Mouse (Mus musculus) thymus, adult 18-20 months (tissue): ENCODE measurements around the gene 4930572O03Rik.
"Not testable (repeated sequence)": the region's sequence is repeated elsewhere in the genome, so short reads cannot be mapped to it uniquely, and the experiment has no call there.

Source experiments
- DNase-seq, 2 experiments: peaks; one replicate each; pipeline ENCODE4 v3.0.0; 2022; ENCODE audit warnings: mixed read lengths in 2 of 2

Gene 4930572O03Rik

DNA sequence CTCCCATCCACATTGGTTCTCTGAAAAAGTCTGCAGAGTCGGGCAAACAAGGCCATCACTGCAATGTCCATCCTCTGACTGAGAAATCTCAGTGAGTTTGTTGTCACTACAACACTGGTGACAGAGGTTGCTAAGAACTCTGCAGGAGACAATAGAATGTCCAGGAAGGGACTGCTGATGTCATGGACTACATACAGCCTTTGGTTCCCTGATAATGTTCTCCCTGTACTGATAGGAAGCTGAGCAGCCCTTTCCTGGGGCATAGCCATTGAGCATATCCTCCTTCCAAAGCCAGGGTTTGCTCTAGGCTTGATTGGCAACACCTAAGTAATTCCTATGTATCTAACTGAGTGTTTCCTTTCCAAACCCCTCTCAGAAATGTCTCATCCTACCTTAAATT, at the start of gene 4930572O03Rik:
4930572O03Rik (minus strand) TSS at position 101 of the 400 bp plus-strand sequence.
- not testable (repeated sequence) for DNase-seq

- DNase-seq, result not testable (repeated sequence)
These were observed 46.0 kb upstream of the 4930572O03Rik start for GRCm38 (mm10) chr5:15702891-15703290.

- DNase-seq, result not testable (repeated sequence)
These were observed 40.9 kb upstream of the 4930572O03Rik start for GRCm38 (mm10) chr5:15697719-15698118.

DNA sequence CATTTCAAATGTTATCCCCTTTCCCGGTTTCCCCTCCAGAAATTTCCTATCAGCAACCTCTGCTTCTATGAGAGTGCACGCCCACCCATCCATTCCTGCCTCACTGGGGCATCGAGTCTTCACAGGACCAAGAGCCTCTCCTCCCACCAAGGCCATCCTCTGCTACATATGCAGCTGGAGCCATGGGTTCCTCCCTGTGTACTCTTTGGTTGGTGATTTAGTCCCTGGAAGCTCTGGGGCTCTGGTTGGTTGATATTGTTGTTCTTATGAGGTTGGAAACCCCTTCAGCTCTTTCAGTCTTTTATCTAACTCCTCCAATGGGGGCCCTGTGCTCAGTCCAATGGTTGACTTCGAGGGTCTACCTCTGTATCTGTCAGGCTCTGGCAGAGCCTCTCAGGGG, 35.0 kb upstream of the 4930572O03Rik start:
- not testable (repeated sequence) for DNase-seq

- DNase-seq, result not testable (repeated sequence)
These were observed 34.0 kb upstream of the 4930572O03Rik start for GRCm38 (mm10) chr5:15690822-15691221.

DNA sequence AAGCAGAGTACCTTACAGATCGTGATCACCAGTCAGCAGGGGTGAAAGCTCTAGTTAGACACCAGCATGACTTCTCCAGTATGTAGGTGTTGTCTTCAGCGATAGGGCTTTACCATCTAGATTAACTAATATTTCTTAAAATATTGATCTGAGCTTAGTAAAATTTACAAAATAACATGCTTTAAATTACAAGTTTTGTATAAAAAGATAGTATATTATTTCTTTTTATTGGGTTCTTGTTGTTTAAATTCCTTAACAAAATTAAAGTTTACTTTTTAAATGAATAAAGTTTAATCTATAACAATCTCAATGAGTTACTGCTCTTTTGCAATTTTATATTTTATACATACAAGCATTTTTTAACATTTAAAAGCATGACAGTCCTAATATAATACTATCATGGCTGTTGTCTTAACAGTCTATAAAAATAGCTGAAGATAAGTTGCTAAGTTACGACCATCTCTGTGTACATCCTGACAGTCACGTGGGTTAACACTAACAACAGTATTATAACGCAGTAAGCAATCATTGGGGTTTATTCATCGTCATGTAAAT, 32.9 kb upstream of the 4930572O03Rik start:
- not testable (repeated sequence) for DNase-seq

GRCm38 (mm10) chr5:15688874-15689658, 32.2 kb upstream of the 4930572O03Rik start:
- DNase-seq, result not testable (repeated sequence)

DNA sequence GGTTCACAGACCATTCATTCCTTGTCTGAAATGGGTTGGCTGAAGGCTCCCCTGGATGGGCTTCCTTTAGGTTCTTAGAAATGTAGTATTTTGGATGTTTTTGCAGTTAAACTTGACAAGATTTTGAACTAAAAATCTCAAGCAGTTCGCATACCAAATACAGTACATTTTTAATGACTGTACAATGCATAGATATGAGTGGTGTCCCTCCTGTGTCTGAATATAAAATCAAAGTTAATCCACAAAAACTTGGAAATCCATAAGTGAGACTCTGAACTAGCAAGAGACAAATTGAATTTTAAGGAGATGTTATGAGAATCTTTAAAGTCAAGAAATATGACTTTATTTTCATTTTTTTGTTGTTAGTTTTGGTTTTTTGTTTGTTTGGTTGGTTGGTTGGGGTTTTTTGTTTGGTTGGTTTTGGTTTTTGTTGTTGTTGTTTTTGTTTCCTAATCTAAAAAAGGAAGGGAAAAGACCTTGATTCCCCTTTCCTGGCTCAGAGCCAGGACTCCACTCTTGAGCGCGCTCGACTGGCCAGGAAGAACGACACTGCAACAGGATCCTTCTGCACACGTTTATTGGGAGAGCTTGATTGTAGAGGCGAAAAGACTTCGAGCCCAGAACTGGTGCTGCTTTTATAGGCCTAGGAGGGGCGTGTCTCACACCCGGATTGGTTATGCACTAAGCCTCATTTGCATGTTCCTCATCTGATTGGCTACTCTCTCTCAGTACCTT, 24.6 kb upstream of the 4930572O03Rik start:
- DNase-seq, result not testable (repeated sequence)

DNA sequence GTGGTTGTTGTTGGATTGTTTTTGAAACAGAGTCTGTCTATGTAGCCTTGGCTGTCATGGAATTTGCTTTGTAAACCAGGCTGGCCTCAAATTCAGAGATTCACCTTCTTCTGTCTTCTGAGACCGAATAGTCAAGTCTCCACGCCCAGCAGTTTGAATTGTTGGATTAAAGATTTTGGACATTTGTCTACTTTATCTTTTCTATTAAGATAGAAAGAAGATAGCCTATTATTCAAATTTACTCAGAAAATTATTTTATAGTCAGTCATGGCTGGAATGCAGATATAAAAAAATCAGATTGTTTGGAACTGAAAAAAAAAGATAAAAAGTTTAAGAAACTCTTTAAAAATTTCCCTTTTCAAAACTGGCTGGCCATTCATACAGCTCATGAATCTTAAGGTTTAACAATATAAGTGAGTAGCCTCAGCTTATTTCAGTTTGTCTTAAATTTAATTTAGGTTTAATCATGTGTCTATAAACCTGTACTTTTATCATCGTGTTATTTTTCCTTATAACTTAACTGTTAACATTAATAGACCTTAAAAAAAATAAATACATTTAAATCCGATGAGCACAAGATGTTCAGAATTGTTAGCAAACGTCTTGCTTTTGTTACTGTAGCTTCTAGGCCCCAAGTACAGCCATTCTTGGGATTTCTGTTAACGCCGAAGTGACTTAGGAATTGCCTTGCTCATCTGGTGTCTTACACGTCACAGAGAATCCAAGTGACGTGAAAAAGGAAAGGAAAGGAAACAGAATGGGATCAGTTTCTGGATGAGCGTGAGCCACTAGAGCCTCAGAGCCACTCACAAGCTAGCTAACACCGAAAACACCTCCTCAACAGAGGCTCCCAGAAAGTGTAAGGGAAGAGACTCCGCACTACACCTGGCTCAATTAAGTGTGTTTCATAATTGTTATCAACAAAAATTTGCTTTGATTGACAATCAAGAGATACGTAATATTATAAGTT, 23.4 kb upstream of the 4930572O03Rik start:
- DNase-seq, result not testable (repeated sequence)

- DNase-seq, result not testable (repeated sequence)
These were observed 22.0 kb upstream of the 4930572O03Rik start for GRCm38 (mm10) chr5:15678907-15679306.

DNA sequence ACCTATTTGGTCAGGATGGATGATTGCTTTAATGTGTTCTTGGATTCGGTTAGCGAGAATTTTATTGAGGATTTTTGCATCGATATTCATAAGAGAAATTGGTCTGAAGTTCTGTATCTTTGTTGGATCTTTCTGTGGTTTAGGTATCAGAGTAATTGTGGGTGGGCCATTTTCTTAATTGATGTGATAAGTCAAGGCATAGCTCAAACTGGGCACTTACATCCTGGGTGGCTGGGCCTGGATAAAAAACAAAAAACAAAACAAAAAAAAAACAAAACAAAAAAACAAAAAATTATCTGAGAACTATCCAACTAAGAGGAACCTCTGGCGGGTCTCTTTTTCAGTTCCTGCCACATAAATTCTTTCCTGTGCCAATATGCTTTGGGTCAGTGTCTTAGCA, 20.9 kb upstream of the 4930572O03Rik start:
- DNase-seq, result not testable (repeated sequence)

DNA sequence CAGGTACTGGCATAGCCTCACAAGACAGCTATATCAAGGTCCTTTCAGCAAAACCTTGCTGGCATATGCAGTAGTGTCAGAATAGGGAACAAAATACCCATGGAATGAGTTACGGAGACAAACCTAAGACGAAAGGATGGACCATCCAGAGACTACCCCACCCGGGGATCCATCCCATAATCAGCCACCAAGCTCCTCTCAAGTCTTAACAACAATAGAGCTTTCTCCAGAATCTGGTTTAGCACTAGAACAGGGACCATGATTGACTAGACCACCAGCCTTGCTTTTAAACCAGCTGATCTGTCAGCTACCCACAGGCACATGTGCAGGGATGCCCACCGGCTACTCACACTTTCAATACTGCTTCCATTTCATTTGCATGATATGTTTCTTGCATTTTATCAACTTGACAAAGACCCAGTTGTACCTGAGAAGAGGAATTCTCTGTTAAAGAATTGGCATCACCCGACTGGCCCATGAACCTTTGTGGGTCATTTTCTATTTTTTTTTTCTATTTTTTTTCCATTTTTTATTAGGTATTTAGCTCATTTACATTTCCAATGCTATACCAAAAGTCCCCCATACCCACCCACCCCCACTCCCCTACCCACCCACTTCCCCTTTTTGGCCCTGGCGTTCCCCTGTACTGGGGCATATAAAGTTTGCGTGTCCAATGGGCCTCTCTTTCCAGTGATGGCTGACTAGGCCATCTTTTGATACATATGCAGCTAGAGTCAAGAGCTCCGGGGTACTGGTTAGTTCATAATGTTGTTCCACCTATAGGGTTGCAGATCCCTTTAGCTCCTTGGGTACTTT, 17.8 kb upstream of the 4930572O03Rik start:
- DNase-seq, result not testable (repeated sequence)

DNA sequence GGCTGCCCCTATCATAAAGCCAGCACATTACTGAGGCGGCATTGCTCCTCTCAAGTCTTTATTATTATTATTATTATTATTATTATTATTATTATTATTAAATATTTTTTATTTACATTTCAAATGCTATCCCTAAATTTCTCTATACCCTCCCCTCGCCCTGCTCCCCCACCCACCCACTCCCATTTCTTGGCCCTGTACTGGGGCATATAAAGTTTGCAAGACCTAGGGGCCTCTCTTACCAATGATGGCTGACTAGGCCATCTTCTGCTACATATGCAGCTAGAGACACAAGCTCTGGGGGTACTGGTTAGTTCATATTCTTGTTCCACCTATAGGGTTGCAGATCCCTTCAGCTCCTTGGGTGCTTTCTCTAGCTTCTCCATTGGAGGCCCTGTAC, 17.1 kb upstream of the 4930572O03Rik start:
- not testable (repeated sequence) for DNase-seq

- not testable (repeated sequence) for DNase-seq
These were observed 13.9 kb upstream of the 4930572O03Rik start for GRCm38 (mm10) chr5:15670789-15671188.

- DNase-seq, result not testable (repeated sequence)
These were observed 7.0 kb upstream of the 4930572O03Rik start for GRCm38 (mm10) chr5:15663847-15664246.

GRCm38 (mm10) chr5:15652334-15652733, 4.5 kb downstream of the 4930572O03Rik start:
- DNase-seq, result not testable (repeated sequence)

- not testable (repeated sequence) for DNase-seq
These were observed 11.2 kb downstream of the 4930572O03Rik start for GRCm38 (mm10) chr5:15645707-15646106.

DNA sequence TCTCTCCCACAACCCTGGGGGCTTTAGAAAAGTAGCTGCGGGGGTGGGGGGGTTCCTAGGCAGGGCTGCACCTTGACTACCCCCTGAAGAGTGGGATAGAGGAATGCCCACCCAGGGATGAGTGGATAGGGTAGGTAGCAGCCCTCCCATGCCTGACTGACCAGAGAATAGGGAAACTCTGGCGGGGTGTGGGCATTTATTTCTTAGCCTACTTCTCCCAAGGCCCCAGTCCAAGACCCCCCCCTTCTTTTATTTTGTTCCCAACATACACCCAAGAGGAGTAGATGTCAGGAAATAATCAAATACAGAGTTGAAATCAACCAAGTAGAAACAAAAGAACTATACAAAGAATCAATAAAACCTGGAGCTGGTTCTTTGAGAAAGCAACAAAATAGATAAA, 19.2 kb downstream of the 4930572O03Rik start:
- not testable (repeated sequence) for DNase-seq

GRCm38 (mm10) chr5:15630068-15630467, 26.8 kb downstream of the 4930572O03Rik start:
- DNase-seq, result not testable (repeated sequence)

GRCm38 (mm10) chr5:15628136-15628535, 28.7 kb downstream of the 4930572O03Rik start:
- DNase-seq, result not testable (repeated sequence)

DNA sequence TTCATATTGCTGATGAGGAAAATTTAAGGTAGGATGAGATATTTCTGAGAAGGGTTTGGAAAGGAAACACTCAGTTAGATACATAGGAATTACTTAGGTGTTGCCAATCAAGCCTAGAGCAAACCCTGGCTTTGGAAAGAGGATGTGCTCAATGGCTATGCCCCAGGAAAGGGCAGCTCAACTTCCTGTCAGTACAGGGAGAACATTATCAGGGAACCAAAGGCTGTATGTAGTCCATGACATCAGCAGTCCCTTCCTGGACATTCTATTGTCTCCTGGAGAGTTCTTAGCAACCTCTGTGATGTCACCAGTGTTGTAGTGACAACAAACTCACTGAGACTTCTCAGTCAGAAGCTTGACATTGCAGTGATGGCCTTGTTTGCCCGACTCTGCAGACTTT, 38.1 kb downstream of the 4930572O03Rik start, which contains the start of gene Speer4d:
Speer4d (plus strand) TSS at position 301 of the 400 bp plus-strand sequence.
- not testable (repeated sequence) for DNase-seq
